Mouse (Mus musculus) stomach, postnatal 0 days (tissue): Measurements from ENCODE around the gene Spg7. TPM values are rescaled to one million over a fixed set of nuclear protein-coding genes. Genes with fewer than 3 reads are reported as not detected.

ENCODE experiments used
- ATAC-seq: fragments of 200-750 bp; cut with Nextera tagmentation; 2 replicates; pipeline ENCODE4 v1.8.0; 2017; ENCODE audit not compliant: low FRiP score, low TSS enrichment
- DNase-seq: peaks from one replicate; pipeline ENCODE4 v3.0.0-alpha.2; 2016; ENCODE audit warnings: low spot score
- H3K27ac ChIP-seq: fragments of 300-500 bp; sonication (generic); replicated peaks from 2 replicates; pipeline ENCODE4 v1.5.1; 2014; ENCODE audit warnings: mild to moderate bottlenecking, control low read depth
- H3K27me3 ChIP-seq: fragments of 300-500 bp; sonication (generic); 2 replicates; pipeline ENCODE4 v1.6.1; 2014; ENCODE audit warnings: low read length; ENCODE audit not compliant: control insufficient read depth, insufficient read depth
- H3K36me3 ChIP-seq: fragments of 300-500 bp; sonication (generic); 2 replicates; pipeline ENCODE4 v1.6.1; 2014; ENCODE audit warnings: low read length, mixed read lengths; ENCODE audit not compliant: control insufficient read depth, insufficient read depth
- H3K4me1 ChIP-seq: fragments of 300-500 bp; sonication (generic); replicated peaks from 2 replicates; pipeline ENCODE4 v1.6.1; 2014; ENCODE audit warnings: antibody characterized with exemption; ENCODE audit not compliant: control insufficient read depth, insufficient read depth
- H3K4me2 ChIP-seq: fragments of 300-500 bp; sonication (generic); replicated peaks from 2 replicates; pipeline ENCODE4 v1.6.1; 2014; ENCODE audit warnings: low read depth, mild to moderate bottlenecking, control low read depth, moderate library complexity
- H3K4me3 ChIP-seq: fragments of 300-500 bp; sonication (generic); 2 replicates; pipeline ENCODE4 v1.5.1; 2014; ENCODE audit warnings: low read depth, low read length, control low read depth
- H3K9ac ChIP-seq: fragments of 300-500 bp; sonication (generic); 2 replicates; pipeline ENCODE4 v1.6.1; 2014; ENCODE audit warnings: mild to moderate bottlenecking, low read length, control low read depth, mixed read lengths
- H3K9me3 ChIP-seq: fragments of 300-500 bp; sonication (generic); 2 replicates; pipeline ENCODE4 v1.6.1; 2016; ENCODE audit warnings: low read length; ENCODE audit not compliant: control insufficient read depth
- CTCF ChIP-seq: IDR thresholded peaks from 2 replicates; pipeline ENCODE4 v1.5.1; 2016; ENCODE audit warnings: antibody characterized with exemption, low read depth, mild to moderate bottlenecking, moderate library complexity
- EP300 ChIP-seq: optimal IDR thresholded peaks from 2 replicates; pipeline ENCODE3; 2016; ENCODE audit warnings: antibody characterized with exemption
- WGBS: fragments of 180-500 bp; shearing (Covaris S2); extraction: QIAGEN DNeasy Blood & Tissue Kit; methylation state at CpG from one replicate; pipeline ENCODE4 v1.1.7; 2014; 5-methylcytosine and 5-hydroxymethylcytosine counted together
- polyA plus RNA-seq: library from polyadenylated mRNA; unstranded; fragments of >200 nt; fragmentation: Nextera tagmentation; extraction: Ambion mirVana; gene quantifications from 2 replicates; pipeline ENCODE4 v1.2.1, GENCODE M21; 2015

Gene Spg7
- polyA plus RNA-seq, 1 experiment from 2014 or later: 29.6 TPM

DNA sequence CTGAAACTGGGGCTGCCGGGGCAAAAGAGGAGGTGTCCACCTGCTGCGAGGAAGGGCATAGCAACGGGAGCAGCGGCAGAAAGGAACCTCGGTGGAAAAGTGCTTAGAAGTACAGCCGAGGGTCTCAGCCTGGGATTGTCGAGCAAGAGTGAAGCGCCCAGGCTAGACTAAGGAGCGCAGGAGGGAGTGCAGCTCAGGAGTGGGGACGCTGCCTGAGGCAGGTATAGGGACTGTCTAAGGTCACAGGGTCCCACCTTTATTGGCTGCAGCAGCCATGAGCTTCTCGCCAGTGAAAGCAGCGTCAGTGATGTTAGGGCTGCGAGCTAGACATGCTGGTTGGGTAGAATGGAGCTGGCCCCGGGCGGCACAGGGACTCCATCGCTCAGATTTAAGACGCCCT lies 55.0 kb downstream of the Spg7 start:
- ATAC-seq: no peak
- no peak overlapping the region for H3K9ac ChIP-seq

DNA sequence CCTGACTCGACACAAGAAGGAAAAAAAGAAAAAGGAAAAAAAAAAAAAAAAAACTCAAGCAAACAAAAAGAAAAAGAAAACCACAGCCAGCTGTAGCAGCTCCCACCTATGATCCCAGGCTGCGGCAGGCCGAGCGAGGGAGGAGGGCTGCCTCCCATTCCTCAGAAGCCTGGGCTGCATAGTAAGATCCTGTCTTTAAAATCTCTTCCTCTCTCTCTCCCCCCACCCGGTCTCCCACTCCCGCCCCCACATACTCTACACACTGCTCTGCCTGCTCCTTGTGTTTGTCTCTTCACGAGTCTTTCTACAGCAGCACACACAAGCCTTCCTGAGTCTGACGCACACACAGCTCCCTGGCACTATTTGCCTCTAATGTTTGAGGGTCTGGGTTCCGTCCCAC lies 59.3 kb downstream of the Spg7 start:
- Histone ChIP-seq H3K27ac (no peak overlapping the region), H3K4me2 (no peak overlapping the region), H3K36me3 (no peaks in the 10 kb centered on the region), H3K27me3 (peaks cover 3% of the 10 kb centered on the region; the same call in 1 of the 2 replicates), H3K9ac (no peak overlapping the region), H3K9me3 (no peaks in the 10 kb centered on the region), H3K4me3 (no peak overlapping the region), H3K4me1 (peaks cover 2% of the 10 kb centered on the region; the same call in 1 of the 2 replicates)
- no peak for DNase-seq
- TF ChIP-seq EP300 (no peak), CTCF (no peak)
- ATAC-seq: no peak
- 35% methylated on average over 9 of the region's 9 CpGs for WGBS

More for the DNA sequence above, 55.0 kb downstream of the Spg7 start:
- Histone ChIP-seq H3K27ac (no peak overlapping the region), H3K4me1 (0 out of 2 replicates have a peak, but pooled peaks cover 2% of the 10 kb centered on the region), H3K4me2 (peak overlapping the region; percentile 67), H3K9me3 (no peaks in the 10 kb centered on the region), H3K4me3 (peak overlapping the region; percentile 43), H3K36me3 (no peaks in the 10 kb centered on the region), H3K27me3 (peaks cover 3% of the 10 kb centered on the region; the same call in 1 of the 2 replicates)
- DNase-seq: no peak
- WGBS: 5% methylated on average over 17 of the region's 17 CpGs
- no peak for TF ChIP-seq EP300
- no peak for TF ChIP-seq CTCF

- Histone ChIP-seq H3K27me3 (peaks cover 1% of the 10 kb centered on the region; the same call in 1 of the 2 replicates), H3K9ac (no peak overlapping the region), H3K4me1 (peaks cover under 1% of the 10 kb centered on the region; the same call in 1 of the 2 replicates), H3K27ac (no peak overlapping the region), H3K9me3 (no peaks in the 10 kb centered on the region), H3K4me2 (no peak overlapping the region), H3K4me3 (no peak overlapping the region), H3K36me3 (no peaks in the 10 kb centered on the region)
- TF ChIP-seq CTCF (no peak), EP300 (no peak)
- ATAC-seq (no peak), DNase-seq (no peak)
- 65% methylated on average over 5 of the region's 5 CpGs for WGBS
These were observed 59.9 kb downstream of the Spg7 start for GRCm38 (mm10) chr8:123122670-123123069.

DNA sequence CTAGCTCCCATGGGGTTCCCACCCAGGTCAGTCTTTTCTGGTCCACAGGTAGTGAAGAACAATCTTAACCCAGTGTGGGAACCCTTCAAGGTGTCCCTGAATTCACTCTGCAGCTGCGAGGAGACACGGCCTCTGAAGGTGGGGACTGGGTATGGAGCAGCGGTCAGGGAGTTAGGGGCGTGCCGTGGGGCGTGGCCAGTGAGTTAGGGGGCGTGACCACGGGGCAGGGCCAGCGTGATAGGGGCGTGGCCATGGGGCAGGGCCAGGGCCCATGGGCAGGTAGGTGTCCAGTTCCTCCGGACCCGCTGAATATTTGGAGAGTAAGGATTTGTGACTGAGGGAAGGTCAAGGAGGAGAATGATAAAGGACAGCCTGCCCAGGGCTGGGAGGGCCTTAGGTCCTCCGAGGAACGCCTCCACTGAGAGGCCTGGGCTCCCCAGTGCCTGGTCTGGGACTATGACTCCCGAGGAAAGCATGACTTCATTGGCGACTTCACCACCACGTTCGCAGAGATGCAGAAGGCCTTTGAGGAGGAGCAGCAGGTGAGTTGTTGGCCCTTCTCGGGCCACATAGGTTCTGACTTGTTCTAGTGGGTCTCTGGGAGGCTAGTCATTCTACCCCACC lies 63.6 kb downstream of the Spg7 start:
- Histone ChIP-seq H3K4me3 (no peak overlapping the region), H3K9me3 (no peaks in the 10 kb centered on the region), H3K27me3 (no peaks in the 10 kb centered on the region), H3K4me1 (no peaks in the 10 kb centered on the region; the same call in 1 of the 2 replicates), H3K4me2 (no peak overlapping the region; the same call in 1 of the 2 replicates), H3K9ac (no peak overlapping the region), H3K27ac (no peak overlapping the region), H3K36me3 (no peaks in the 10 kb centered on the region)
- TF ChIP-seq EP300 (no peak), CTCF (no peak)
- WGBS: 13% methylated on average over 18 of the region's 19 CpGs
- ATAC-seq (peak; percentile 82), DNase-seq (peak; percentile 89)

DNA sequence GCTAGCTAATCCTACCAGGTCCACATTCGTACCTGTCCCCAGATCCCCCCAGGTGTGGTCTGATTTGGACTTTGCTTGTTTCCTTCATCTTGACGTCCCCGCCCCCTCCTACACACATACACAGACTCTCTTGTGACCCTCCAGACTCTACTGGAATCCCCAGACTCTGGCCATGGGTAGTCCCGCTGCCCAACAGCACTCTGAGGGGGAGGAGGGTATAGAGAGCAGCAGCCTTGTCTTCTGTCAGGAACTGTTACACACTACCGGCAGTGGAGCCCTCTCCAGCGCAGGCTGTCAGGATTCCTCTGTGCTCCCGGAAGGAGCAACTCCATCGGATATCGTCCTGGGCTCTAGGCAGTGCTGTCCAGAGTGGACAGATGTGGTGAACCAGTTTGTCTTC lies 68.3 kb downstream of the Spg7 start:
- no peak for TF ChIP-seq EP300
- no peak for TF ChIP-seq CTCF
- DNase-seq: no peak
- Histone ChIP-seq H3K36me3 (no peaks in the 10 kb centered on the region), H3K4me1 (no peaks in the 10 kb centered on the region; the same call in none of the 2 replicates), H3K9ac (no peak overlapping the region), H3K4me3 (no peak overlapping the region), H3K9me3 (no peaks in the 10 kb centered on the region), H3K4me2 (no peak overlapping the region), H3K27me3 (no peaks in the 10 kb centered on the region), H3K27ac (no peak overlapping the region)
- 58% methylated on average over 9 of the region's 9 CpGs for WGBS
- ATAC-seq: no peak

DNA sequence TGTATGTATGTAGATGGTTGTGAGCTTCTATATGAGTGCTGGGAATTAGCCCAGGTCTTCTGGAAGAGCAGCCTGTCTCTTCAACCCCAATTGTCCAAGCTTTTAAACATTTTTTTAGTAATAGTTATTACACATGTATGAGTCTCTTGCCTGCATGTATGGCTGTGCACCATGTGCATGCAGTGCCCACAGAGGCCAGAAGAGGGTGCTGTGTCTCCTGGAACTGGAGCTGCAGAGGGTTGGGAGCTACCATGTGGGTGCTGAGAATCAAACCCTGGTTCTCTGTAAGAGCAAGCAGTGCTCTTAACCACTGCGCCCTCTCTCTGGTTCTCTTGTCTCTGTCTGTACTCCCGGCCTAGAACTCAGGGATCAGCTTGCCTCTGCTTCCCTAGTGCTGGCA lies 70.2 kb downstream of the Spg7 start:
- Histone ChIP-seq H3K4me3 (no peak overlapping the region), H3K4me1 (peaks cover 1% of the 10 kb centered on the region; the same call in 1 of the 2 replicates), H3K27me3 (no peaks in the 10 kb centered on the region), H3K4me2 (no peak overlapping the region), H3K9me3 (no peaks in the 10 kb centered on the region), H3K27ac (no peak overlapping the region), H3K36me3 (no peaks in the 10 kb centered on the region), H3K9ac (no peak overlapping the region)
- no peak for DNase-seq
- ATAC-seq: no peak
- TF ChIP-seq CTCF (peak; percentile 42), EP300 (no peak)
- WGBS: 88% methylated on average over 2 of the region's 2 CpGs
